Mouse (Mus musculus): ENCODE data around the gene Cenpi. TPM values are rescaled to one million over a fixed set of nuclear protein-coding genes. Genes with fewer than 3 reads are reported as not detected.

The Cenpi gene
- polyA plus RNA-seq, 1 experiment: not detected

DNA sequence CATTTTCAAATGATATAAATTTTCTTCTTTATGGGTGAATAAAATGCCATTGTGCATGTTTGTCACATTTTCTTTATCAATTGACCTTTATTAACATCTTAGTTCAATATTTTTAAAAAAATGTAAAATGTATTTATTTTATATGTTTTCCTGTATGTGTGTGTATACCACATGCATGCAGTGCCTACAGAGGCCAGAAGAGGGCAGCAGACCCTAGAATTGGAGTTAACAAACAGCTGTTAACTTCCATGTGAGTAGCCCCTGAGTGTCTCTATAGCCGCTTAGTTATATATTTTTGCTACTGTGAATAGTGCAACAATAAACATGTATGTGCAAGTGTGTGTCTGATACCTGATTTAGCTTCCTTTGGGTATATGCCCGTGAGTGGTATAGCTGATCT, 25.4 kb downstream of the Cenpi start:
- TF ChIP-seq POLR2A (IDR thresholded peaks at IDR 0.05; ENCODE audit: insufficient read depth, low read depth, low read length) (no peak), CTCF (IDR thresholded peaks at IDR 0.05; ENCODE audit: insufficient read depth, low read depth, low read length) (no peak)
- Histone ChIP-seq H3K4me1 (ENCODE audit: control insufficient read depth, insufficient read depth, low read length) (no peaks in the 10 kb centered on the region), H3K4me3 (ENCODE audit: insufficient read depth, low read depth, low read length) (no peak overlapping the region), H3K27ac (ENCODE audit: insufficient read depth, low read depth, low read length) (no peak overlapping the region)
- WGBS: 91% methylated on average over 2 of the region's 2 CpGs

DNA sequence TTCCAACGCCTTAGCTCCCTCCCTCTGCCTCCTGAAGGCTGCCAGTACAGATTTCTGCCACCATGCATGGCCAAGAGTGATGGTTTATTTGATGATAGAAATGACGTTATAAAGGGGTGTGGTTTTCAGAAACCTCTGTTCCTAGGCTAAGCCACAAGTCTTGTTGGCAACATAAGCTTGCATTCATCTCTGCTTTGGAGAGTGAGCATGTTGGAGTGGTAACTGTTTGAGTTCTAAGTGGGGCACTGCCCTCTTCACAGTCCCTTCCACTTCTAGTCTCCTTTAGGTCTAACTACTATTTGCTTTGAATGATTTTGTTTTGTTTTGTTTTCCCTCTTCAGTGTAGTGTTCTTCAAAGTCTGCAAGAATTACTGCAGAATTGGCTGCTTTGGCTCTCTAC, 34.9 kb downstream of the Cenpi start:
- TF ChIP-seq CTCF (IDR thresholded peaks at IDR 0.05; ENCODE audit: insufficient read depth, low read depth, low read length): no peak
- TF ChIP-seq POLR2A (IDR thresholded peaks at IDR 0.05; ENCODE audit: insufficient read depth, low read depth, low read length): no peak
- H3K4me1 ChIP-seq (ENCODE audit: control insufficient read depth, insufficient read depth, low read length): no peaks in the 10 kb centered on the region
- no peak overlapping the region for H3K4me3 ChIP-seq (ENCODE audit: insufficient read depth, low read depth, low read length)
- WGBS: 71% methylated on average over 2 of the region's 2 CpGs
- no peak overlapping the region for H3K27ac ChIP-seq (ENCODE audit: insufficient read depth, low read depth, low read length)

DNA sequence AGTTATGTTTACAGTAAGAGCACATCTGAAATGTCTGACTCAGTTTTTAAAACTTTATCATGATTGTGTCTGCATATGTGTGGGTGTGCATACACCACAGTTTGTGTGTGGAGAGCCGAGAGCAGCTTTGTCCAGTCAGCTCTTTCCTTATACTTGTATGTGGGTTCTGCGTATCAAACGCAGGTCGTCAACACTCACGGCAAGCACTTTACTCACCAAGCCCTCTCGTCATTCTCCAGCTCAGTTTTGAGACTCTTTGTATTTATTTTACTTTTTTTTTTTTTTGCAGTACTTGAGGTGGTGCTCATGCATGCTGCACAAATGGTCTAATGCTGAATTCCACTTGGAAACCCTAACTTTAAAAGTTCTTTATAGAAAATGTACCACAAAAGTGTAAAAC, 42.3 kb downstream of the Cenpi start:
- Histone ChIP-seq H3K27ac (ENCODE audit: insufficient read depth, low read depth, low read length) (no peak overlapping the region), H3K4me3 (ENCODE audit: insufficient read depth, low read depth, low read length) (no peak overlapping the region), H3K4me1 (ENCODE audit: control insufficient read depth, insufficient read depth, low read length) (no peaks in the 10 kb centered on the region)
- no peak for TF ChIP-seq POLR2A (IDR thresholded peaks at IDR 0.05; ENCODE audit: insufficient read depth, low read depth, low read length)
- no peak for TF ChIP-seq CTCF (IDR thresholded peaks at IDR 0.05; ENCODE audit: insufficient read depth, low read depth, low read length)
- WGBS: 94% methylated on average over 6 of the region's 6 CpGs

DNA sequence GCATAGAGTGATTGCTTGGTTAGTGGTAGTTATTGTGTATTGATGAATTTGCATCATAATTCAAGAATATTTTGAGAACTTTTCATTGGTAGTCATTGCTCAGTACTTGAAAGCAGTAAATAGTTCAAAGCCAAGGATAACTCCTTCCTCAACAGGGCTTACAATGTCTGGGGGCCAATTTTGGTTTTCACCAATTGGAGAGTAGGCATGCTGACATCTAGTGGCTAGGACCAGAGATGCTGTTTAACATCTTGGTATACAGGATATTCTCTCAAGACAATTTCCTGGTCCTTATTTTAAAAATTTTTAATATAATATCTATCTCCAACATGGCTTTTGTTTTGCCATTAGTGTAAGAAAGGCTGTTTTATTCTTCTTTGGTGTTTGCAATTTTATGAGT, 46.0 kb downstream of the Cenpi start:
- H3K4me3 ChIP-seq (ENCODE audit: insufficient read depth, low read depth, low read length): no peak overlapping the region
- TF ChIP-seq POLR2A (IDR thresholded peaks at IDR 0.05; ENCODE audit: insufficient read depth, low read depth, low read length): no peak
- no peak for TF ChIP-seq CTCF (IDR thresholded peaks at IDR 0.05; ENCODE audit: insufficient read depth, low read depth, low read length)
- H3K27ac ChIP-seq (ENCODE audit: insufficient read depth, low read depth, low read length): no peak overlapping the region
- H3K4me1 ChIP-seq (ENCODE audit: control insufficient read depth, insufficient read depth, low read length): no peaks in the 10 kb centered on the region

DNA sequence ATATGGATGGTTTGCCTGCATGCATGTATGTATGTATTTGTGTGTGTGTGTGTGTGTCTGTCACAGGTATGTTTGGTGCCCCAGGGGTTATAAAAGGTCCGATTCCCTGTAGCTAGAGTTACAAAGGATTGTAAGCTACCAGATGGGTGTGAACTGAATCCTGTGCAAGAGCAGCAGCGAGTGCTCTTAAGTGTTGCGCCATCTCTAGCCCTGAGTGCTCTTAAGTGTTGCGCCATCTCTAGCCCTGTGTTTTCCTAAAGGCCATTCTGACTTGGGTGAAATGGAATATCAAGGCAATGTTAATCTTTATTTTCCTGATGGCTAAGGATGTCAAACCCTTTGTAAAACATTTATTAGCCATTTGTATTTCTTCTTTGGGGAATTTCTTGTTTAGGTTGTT, 51.5 kb downstream of the Cenpi start:
- Histone ChIP-seq H3K27ac (ENCODE audit: insufficient read depth, low read depth, low read length) (no peak overlapping the region), H3K4me3 (ENCODE audit: insufficient read depth, low read depth, low read length) (no peak overlapping the region), H3K4me1 (ENCODE audit: control insufficient read depth, insufficient read depth, low read length) (no peaks in the 10 kb centered on the region)
- 85% methylated on average over 4 of the region's 4 CpGs for WGBS
- TF ChIP-seq CTCF (IDR thresholded peaks at IDR 0.05; ENCODE audit: insufficient read depth, low read depth, low read length) (no peak), POLR2A (IDR thresholded peaks at IDR 0.05; ENCODE audit: insufficient read depth, low read depth, low read length) (no peak)

DNA sequence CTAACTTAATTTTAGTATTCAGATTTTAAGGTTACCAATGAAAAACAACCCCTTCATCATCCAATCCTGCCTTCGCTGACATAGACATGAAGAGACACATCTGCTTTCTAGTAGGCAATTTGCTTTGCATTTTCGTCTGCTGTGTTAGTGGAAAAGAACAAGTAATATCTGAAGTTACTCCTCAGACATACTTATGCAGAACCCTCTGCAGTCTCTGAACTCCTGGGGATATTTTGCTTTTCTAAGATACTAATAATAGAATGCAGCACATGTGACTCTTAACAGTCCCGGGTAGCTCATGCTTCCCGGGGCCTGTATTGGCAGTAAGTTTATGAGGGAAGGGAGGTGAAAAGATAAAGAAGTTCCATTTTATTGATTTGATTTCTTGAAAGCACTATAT, 54.3 kb downstream of the Cenpi start:
- H3K4me3 ChIP-seq (ENCODE audit: insufficient read depth, low read depth, low read length): no peak overlapping the region
- H3K4me1 ChIP-seq (ENCODE audit: control insufficient read depth, insufficient read depth, low read length): no peaks in the 10 kb centered on the region
- 53% methylated on average over 4 of the region's 4 CpGs for WGBS
- H3K27ac ChIP-seq (ENCODE audit: insufficient read depth, low read depth, low read length): no peak overlapping the region
- TF ChIP-seq CTCF (IDR thresholded peaks at IDR 0.05; ENCODE audit: insufficient read depth, low read depth, low read length) (no peak), POLR2A (IDR thresholded peaks at IDR 0.05; ENCODE audit: insufficient read depth, low read depth, low read length) (no peak)

DNA sequence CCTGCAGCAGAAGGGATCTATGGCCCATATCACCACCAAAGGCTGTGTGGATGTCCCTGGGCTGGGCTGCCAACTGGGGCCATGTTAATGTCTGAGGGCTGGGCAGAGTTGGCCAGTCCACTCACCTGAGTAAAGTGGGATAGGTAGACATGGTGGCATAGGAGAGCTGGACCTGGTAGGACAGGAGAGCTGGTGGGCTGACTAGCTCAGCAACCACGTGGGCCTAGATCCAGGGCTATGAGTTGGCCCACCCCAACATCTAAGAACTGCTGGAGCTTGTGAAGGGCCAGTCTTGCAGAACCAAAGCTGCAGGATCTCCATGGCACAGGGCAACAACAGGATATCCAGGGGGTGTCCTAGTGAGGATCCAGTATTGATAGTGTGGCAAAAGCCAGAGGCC, 57.5 kb downstream of the Cenpi start:
- WGBS: 63% methylated on average over 1 of the region's 1 CpGs
- no peaks in the 10 kb centered on the region for H3K4me1 ChIP-seq (ENCODE audit: control insufficient read depth, insufficient read depth, low read length)
- no peak for TF ChIP-seq POLR2A (IDR thresholded peaks at IDR 0.05; ENCODE audit: insufficient read depth, low read depth, low read length)
- no peak for TF ChIP-seq CTCF (IDR thresholded peaks at IDR 0.05; ENCODE audit: insufficient read depth, low read depth, low read length)
- no peak overlapping the region for H3K4me3 ChIP-seq (ENCODE audit: insufficient read depth, low read depth, low read length)
- H3K27ac ChIP-seq (ENCODE audit: insufficient read depth, low read depth, low read length): no peak overlapping the region

DNA sequence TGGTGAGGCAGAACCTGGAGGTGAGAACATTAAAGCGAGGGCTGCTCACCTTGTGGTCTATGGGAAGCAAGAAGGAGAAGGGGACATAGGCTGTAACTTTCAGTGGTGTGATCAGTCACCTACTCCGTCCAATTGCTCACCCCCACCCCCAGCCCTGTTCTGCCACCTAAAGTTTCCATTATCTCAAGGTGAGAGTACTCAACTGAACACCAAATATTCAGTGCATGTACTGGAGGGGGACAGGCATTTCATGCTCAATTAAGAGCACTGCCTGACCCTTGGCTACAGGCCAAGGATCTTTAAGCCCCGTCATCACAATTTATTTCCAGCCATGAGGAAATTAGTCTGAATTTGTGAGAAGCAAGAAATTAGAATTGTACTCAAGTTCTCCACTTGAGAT, 58.7 kb downstream of the Cenpi start:
- no peak overlapping the region for H3K4me3 ChIP-seq (ENCODE audit: insufficient read depth, low read depth, low read length)
- TF ChIP-seq POLR2A (IDR thresholded peaks at IDR 0.05; ENCODE audit: insufficient read depth, low read depth, low read length): no peak
- no peak for TF ChIP-seq CTCF (IDR thresholded peaks at IDR 0.05; ENCODE audit: insufficient read depth, low read depth, low read length)
- H3K27ac ChIP-seq (ENCODE audit: insufficient read depth, low read depth, low read length): no peak overlapping the region
- 94% methylated on average over 3 of the region's 3 CpGs for WGBS
- no peaks in the 10 kb centered on the region for H3K4me1 ChIP-seq (ENCODE audit: control insufficient read depth, insufficient read depth, low read length)

DNA sequence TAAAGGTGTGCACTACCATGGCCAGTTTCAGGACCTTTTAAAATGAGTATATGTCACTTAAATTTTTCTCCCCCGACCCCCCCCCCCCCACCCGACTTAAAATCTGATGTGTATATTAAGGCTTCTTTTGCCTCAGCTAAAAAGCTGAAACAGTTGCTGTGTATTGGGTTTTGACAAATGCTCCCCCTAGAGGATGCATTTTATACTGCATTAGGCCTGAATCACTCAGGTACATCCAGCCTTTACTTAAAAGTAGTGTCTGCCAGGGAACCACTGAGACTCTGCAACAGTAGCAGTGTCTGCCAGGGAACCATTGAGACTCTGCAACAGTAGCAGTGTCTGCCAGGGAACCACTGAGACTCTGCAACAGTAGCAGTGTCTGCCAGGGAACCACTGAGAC, 63.4 kb downstream of the Cenpi start:
- Histone ChIP-seq H3K4me1 (ENCODE audit: control insufficient read depth, insufficient read depth, low read length) (no peaks in the 10 kb centered on the region), H3K4me3 (ENCODE audit: insufficient read depth, low read depth, low read length) (no peak overlapping the region), H3K27ac (ENCODE audit: insufficient read depth, low read depth, low read length) (no peak overlapping the region)
- WGBS: 13% methylated on average over 2 of the region's 2 CpGs
- TF ChIP-seq POLR2A (IDR thresholded peaks at IDR 0.05; ENCODE audit: insufficient read depth, low read depth, low read length) (no peak), CTCF (IDR thresholded peaks at IDR 0.05; ENCODE audit: insufficient read depth, low read depth, low read length) (no peak)

DNA sequence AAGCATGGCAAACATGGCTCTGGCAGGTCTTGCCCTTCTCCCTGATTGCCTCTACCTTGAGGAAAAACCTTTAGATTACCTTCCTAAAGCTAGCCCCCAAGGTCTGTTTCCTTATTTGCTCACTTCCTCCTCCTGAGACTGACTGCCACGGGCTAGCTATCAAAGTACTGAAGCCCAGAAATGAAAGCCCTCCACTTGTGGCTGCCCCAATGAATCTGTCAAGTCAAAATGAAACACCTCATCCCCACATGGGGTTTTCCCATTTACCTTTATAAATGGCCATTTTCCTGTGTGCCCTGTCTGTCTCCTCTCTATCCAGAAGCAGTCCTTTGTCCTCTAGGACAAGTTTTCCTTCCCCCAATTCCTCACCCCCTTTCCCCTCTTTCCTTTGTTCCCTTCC, 66.3 kb downstream of the Cenpi start:
- Histone ChIP-seq H3K4me1 (ENCODE audit: control insufficient read depth, insufficient read depth, low read length) (no peaks in the 10 kb centered on the region), H3K27ac (ENCODE audit: insufficient read depth, low read depth, low read length) (no peak overlapping the region), H3K4me3 (ENCODE audit: insufficient read depth, low read depth, low read length) (no peak overlapping the region)
- TF ChIP-seq POLR2A (IDR thresholded peaks at IDR 0.05; ENCODE audit: insufficient read depth, low read depth, low read length): no peak
- TF ChIP-seq CTCF (IDR thresholded peaks at IDR 0.05; ENCODE audit: insufficient read depth, low read depth, low read length): no peak
- WGBS: 82% methylated on average over 1 of the region's 1 CpGs
